Mouse (Mus musculus): ENCODE data around the gene Anapc11.

- TF ChIP-seq CTCF (IDR thresholded peaks at IDR 0.05; ENCODE audit: low read depth) (no peak), EP300 (optimal IDR thresholded peaks at IDR 0.05) (no peak)
Observed at GRCm38 (mm10) chr11:120560952-120561728, 37.1 kb upstream of the Anapc11 start.
